Mouse (Mus musculus) stomach, embryonic 15.5 days (tissue): ENCODE measurements around the gene Gm44596. TPM values are rescaled to one million over a fixed set of nuclear protein-coding genes. Genes with fewer than 3 reads are reported as not detected.

Source experiments
- ATAC-seq: fragments of 200-750 bp; cut with Nextera tagmentation; 2 replicates; pipeline ENCODE4 v1.8.0; 2017; ENCODE audit warnings: low read depth, moderate number of reproducible peaks, moderate TSS enrichment; ENCODE audit not compliant: insufficient read depth, low FRiP score
- H3K27ac ChIP-seq: fragments of 300-500 bp; sonication (generic); 2 replicates; pipeline ENCODE4 v1.5.1; 2015; ENCODE audit warnings: mild to moderate bottlenecking, inconsistent platforms
- H3K27me3 ChIP-seq: fragments of 300-500 bp; sonication (generic); replicated peaks from 2 replicates; pipeline ENCODE4 v1.6.1; 2015; ENCODE audit warnings: inconsistent platforms
- H3K36me3 ChIP-seq: fragments of 300-500 bp; sonication (generic); 2 replicates; pipeline ENCODE4 v1.6.1; 2015; ENCODE audit warnings: inconsistent platforms
- H3K4me1 ChIP-seq: fragments of 300-500 bp; sonication (generic); 2 replicates; pipeline ENCODE4 v1.6.1; 2015; ENCODE audit warnings: inconsistent platforms
- H3K4me2 ChIP-seq: fragments of 300-500 bp; sonication (generic); 2 replicates; pipeline ENCODE4 v1.6.1; 2015; ENCODE audit warnings: mild to moderate bottlenecking, inconsistent platforms
- H3K4me3 ChIP-seq: fragments of 300-500 bp; sonication (generic); replicated peaks from 2 replicates; pipeline ENCODE4 v1.5.1; 2015; ENCODE audit warnings: inconsistent platforms
- H3K9ac ChIP-seq: fragments of 300-500 bp; sonication (generic); 2 replicates; pipeline ENCODE4 v1.6.1; 2015; ENCODE audit warnings: inconsistent platforms
- H3K9me3 ChIP-seq: fragments of 300-500 bp; sonication (generic); 2 replicates; pipeline ENCODE4 v1.6.1; 2016; ENCODE audit warnings: inconsistent platforms
- WGBS: fragments of 180-500 bp; shearing (Covaris S2); methylation state at CpG from one replicate; pipeline ENCODE4 v1.1.7; 2015; 5-methylcytosine and 5-hydroxymethylcytosine counted together
- polyA plus RNA-seq: library from polyadenylated mRNA; unstranded; fragments of >200 nt; fragmentation: Nextera tagmentation; extraction: Ambion mirVana; gene quantifications from 2 replicates; pipeline ENCODE4 v1.2.1, GENCODE M21; 2015

Gene Gm44596
- polyA plus RNA-seq, 1 experiment from 2014 or later = not detected

DNA sequence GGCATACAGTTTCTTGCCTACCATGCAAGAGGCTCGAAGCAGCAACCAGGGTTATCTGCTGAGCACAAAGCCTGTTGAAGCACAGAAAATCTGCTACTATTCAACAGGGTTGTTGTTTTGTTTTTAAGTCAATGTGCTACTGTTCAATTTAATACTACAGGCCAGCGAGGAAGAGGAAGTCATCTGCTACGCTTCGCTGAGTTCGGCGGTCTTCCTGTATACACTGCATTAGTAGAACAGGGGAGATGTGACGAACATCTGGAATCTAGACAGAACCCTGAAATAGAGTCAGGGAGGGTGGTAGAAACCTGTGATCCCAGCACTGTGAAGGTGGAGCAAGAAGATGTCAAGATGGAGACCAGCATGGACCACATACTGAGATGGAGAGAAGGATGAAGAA lies 8.4 kb downstream of the Gm44596 start:
- Histone ChIP-seq H3K4me3 (no peak overlapping the region), H3K4me2 (no peak overlapping the region), H3K36me3 (no peaks in the 10 kb centered on the region), H3K9me3 (no peaks in the 10 kb centered on the region), H3K4me1 (no peaks in the 10 kb centered on the region), H3K27ac (no peak overlapping the region), H3K9ac (no peak overlapping the region), H3K27me3 (no peaks in the 10 kb centered on the region)
- 75% methylated on average over 7 of the region's 7 CpGs for WGBS
- no peak for ATAC-seq

- Histone ChIP-seq H3K27ac (no peak overlapping the region), H3K9ac (no peak overlapping the region), H3K4me2 (no peak overlapping the region), H3K4me3 (no peak overlapping the region), H3K36me3 (no peaks in the 10 kb centered on the region), H3K27me3 (no peaks in the 10 kb centered on the region), H3K9me3 (no peaks in the 10 kb centered on the region), H3K4me1 (no peaks in the 10 kb centered on the region)
- ATAC-seq = no peak
- WGBS = 65% methylated on average over 1 of the region's 1 CpGs
Measured at GRCm38 (mm10) chr6:128385026-128385425, 9.7 kb downstream of the Gm44596 start.

DNA sequence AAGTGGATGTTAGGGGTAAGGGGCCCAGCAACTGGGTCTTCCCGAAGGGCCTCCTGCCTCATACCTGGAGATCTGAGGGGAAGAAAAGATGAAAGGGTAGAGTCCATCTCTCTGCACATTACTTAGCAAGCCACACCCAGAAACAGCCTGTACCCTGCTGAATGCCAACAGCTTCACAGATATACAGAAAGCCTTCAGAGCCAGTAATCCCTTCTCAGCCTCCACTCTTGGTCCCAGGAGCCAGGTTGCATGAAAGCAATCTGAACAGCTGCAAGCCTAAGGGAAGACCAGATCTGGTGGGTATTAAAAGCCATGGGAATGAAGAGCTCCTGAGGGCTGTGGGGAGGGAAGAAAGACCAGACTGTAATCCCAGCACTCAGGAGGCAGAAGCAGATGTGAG lies 13.9 kb downstream of the Gm44596 start:
- WGBS = 64% methylated on average over 1 of the region's 1 CpGs
- ATAC-seq = no peak
- H3K9me3 ChIP-seq = no peaks in the 10 kb centered on the region
- H3K9ac ChIP-seq = no peak overlapping the region
- no peaks in the 10 kb centered on the region for H3K4me1 ChIP-seq
- no peak overlapping the region for H3K4me2 ChIP-seq
- H3K4me3 ChIP-seq = no peak overlapping the region
- H3K27ac ChIP-seq = no peak overlapping the region
- no peaks in the 10 kb centered on the region for H3K27me3 ChIP-seq
- no peaks in the 10 kb centered on the region for H3K36me3 ChIP-seq

GRCm38 (mm10) chr6:128390683-128391082 lies 15.4 kb downstream of the Gm44596 start:
- WGBS = 30% methylated on average over 1 of the region's 1 CpGs
- Histone ChIP-seq H3K36me3 (no peaks in the 10 kb centered on the region), H3K9ac (no peak overlapping the region), H3K4me1 (no peaks in the 10 kb centered on the region), H3K4me2 (no peak overlapping the region), H3K27me3 (no peaks in the 10 kb centered on the region), H3K9me3 (no peaks in the 10 kb centered on the region), H3K4me3 (no peak overlapping the region), H3K27ac (no peak overlapping the region)
- ATAC-seq = no peak

GRCm38 (mm10) chr6:128397574-128398261 lies 22.4 kb downstream of the Gm44596 start:
- Histone ChIP-seq H3K4me1 (peaks cover 10% of the 10 kb centered on the region; the same call in 1 of the 2 replicates), H3K27ac (no peak overlapping the region), H3K36me3 (no peaks in the 10 kb centered on the region), H3K4me3 (no peak overlapping the region), H3K27me3 (no peaks in the 10 kb centered on the region), H3K4me2 (no peak overlapping the region), H3K9me3 (no peaks in the 10 kb centered on the region), H3K9ac (no peak overlapping the region)
- ATAC-seq = no peak; the same call in 1 of the 2 replicates
- WGBS = 65% methylated on average over 7 of the region's 7 CpGs

DNA sequence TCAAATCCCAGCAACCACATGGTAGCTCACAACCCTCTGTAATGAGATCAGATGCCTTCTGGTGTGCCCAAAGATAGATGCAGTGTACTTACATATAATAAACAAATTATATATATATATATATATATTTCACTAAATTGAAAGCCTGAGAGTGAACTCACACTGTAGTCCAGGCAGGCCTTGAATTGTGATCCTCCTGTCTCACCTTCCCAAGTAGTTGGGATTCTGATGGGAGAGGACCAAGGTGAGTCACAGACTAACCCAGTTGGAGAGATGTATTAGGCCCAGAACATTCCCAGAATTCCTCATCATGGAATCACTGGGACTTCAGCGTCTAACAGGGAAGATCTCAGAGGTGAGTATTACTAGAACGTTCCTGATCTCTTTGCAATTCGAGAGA lies 23.7 kb downstream of the Gm44596 start, which contains the start of gene Nrip2:
Nrip2 (plus strand) TSS at position 301 of the 400 bp plus-strand sequence.
- H3K36me3 ChIP-seq = no peaks in the 10 kb centered on the region
- H3K27ac ChIP-seq = no peak within 1 kb of the TSS
- no peaks in the 10 kb centered on the region for H3K9me3 ChIP-seq
- peak within 1 kb of the TSS; percentile 49 for H3K4me2 ChIP-seq
- peak within 1 kb of the TSS; percentile 24; the same call in 1 of the 2 replicates for H3K4me3 ChIP-seq
- no peak within 1 kb of the TSS for H3K9ac ChIP-seq
- no peaks in the 10 kb centered on the region for H3K27me3 ChIP-seq
- ATAC-seq = no peak
- peaks cover 10% of the 10 kb centered on the region; the same call in 1 of the 2 replicates for H3K4me1 ChIP-seq
- WGBS = 63% methylated on average over 3 of the region's 3 CpGs

GRCm38 (mm10) chr6:128399421-128400185 lies 24.3 kb downstream of the Gm44596 start:
- Histone ChIP-seq H3K4me2 (peak overlapping the region; percentile 49), H3K36me3 (no peaks in the 10 kb centered on the region), H3K9me3 (no peaks in the 10 kb centered on the region), H3K27ac (no peak overlapping the region), H3K4me1 (peaks cover 10% of the 10 kb centered on the region; the same call in 1 of the 2 replicates), H3K4me3 (peak overlapping the region; percentile 24; the same call in 1 of the 2 replicates), H3K9ac (no peak overlapping the region), H3K27me3 (no peaks in the 10 kb centered on the region)
- 37% methylated on average over 21 of the region's 21 CpGs for WGBS
- peak; percentile 61 for ATAC-seq

- no peak overlapping the region for H3K4me2 ChIP-seq
- no peak overlapping the region for H3K9ac ChIP-seq
- H3K36me3 ChIP-seq = peaks cover 16% of the 10 kb centered on the region
- WGBS = 49% methylated on average over 5 of the region's 5 CpGs
- H3K4me1 ChIP-seq = 0 out of 2 replicates have a peak, but pooled peaks cover 6% of the 10 kb centered on the region
- H3K27me3 ChIP-seq = no peaks in the 10 kb centered on the region
- H3K9me3 ChIP-seq = no peaks in the 10 kb centered on the region
- no peak for ATAC-seq
- H3K27ac ChIP-seq = no peak overlapping the region
- H3K4me3 ChIP-seq = no peak overlapping the region
Measured at GRCm38 (mm10) chr6:128404708-128405107, 29.4 kb downstream of the Gm44596 start.

DNA sequence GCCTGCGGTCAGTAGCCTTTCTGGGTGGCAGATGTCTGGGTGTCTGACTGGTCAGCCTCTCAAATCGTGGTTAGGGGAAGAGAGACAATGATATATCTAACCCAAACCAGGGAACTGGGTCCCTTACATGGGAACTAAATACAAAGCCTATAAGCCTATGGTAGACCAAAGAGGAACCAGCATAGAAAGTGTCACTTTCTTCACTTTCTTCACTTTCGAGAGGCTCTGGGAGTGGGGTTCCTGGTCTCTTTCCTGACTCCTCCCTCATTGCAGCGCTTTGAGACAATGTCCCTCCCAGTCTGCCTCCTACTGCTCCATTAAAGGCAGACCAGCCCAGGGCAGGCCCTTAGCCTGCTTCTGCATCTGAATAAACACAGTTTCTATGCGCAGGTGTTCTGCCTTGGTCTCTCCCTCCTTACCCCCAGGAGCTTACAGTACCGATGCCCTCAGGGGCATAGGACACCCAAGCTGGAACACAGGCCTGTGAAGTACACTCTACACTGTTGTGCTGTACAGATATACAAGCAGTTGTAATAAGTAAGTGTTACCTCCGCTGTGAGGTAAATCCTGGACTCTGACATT lies 33.3 kb downstream of the Gm44596 start:
- WGBS = 87% methylated on average over 7 of the region's 7 CpGs
- peaks cover 34% of the 10 kb centered on the region for H3K36me3 ChIP-seq
- no peaks in the 10 kb centered on the region for H3K27me3 ChIP-seq
- no peak overlapping the region for H3K27ac ChIP-seq
- no peak overlapping the region for H3K4me3 ChIP-seq
- ATAC-seq = no peak
- H3K9ac ChIP-seq = no peak overlapping the region
- H3K4me2 ChIP-seq = no peak overlapping the region
- no peaks in the 10 kb centered on the region for H3K4me1 ChIP-seq
- H3K9me3 ChIP-seq = no peaks in the 10 kb centered on the region

- 95% methylated on average over 13 of the region's 13 CpGs for WGBS
- Histone ChIP-seq H3K27me3 (no peaks in the 10 kb centered on the region), H3K9me3 (no peaks in the 10 kb centered on the region), H3K27ac (no peak overlapping the region), H3K4me1 (no peaks in the 10 kb centered on the region), H3K9ac (no peak overlapping the region), H3K4me2 (no peak overlapping the region), H3K4me3 (no peak overlapping the region), H3K36me3 (peaks cover 34% of the 10 kb centered on the region)
- ATAC-seq = no peak
Measured at GRCm38 (mm10) chr6:128410305-128410704, 35.0 kb downstream of the Gm44596 start.

DNA sequence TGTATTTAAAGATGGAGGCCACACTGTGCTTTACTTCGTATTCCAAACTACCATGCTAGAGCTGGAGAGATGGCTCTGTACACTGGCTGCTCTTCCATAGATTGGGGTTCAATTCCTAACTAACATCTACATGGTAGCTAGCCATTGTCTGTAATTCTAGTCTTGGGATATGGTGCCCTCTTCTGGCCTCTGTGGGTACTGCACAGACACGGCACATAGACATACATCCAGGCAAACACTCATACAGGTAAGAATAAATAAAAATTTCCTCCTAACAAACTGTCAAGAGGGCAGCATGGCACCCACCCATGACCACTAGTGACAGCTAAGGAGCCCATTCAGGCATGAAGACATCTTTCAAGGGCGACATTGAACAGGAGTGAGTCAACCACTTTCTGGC lies 35.8 kb downstream of the Gm44596 start:
- WGBS = 14% methylated on average over 3 of the region's 3 CpGs
- no peaks in the 10 kb centered on the region for H3K4me1 ChIP-seq
- no peak overlapping the region for H3K4me2 ChIP-seq
- H3K9ac ChIP-seq = no peak overlapping the region
- no peak for ATAC-seq
- H3K36me3 ChIP-seq = peaks cover 34% of the 10 kb centered on the region
- no peaks in the 10 kb centered on the region for H3K27me3 ChIP-seq
- no peak overlapping the region for H3K27ac ChIP-seq
- H3K9me3 ChIP-seq = no peaks in the 10 kb centered on the region
- H3K4me3 ChIP-seq = no peak overlapping the region

DNA sequence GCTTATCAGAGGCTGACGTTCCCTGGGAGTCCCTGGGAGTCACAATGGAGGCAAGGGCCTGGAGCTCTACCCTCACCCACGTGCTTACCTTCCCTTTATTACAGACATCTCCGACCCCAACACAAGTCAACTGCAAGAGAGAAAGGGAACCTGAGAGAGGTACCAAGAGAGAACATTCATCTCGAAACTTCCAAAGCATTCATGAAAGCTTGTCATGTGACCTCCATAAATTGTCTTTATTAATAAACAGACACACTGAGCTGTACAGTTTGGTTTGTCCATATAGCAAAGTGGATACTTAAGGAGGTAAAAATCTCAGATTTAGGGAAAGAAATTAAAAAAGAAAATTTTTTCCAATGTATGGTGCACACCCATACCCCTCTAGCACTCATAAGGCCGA lies 40.9 kb downstream of the Gm44596 start:
- Histone ChIP-seq H3K9ac (no peak overlapping the region), H3K4me2 (no peak overlapping the region), H3K36me3 (peaks cover 7% of the 10 kb centered on the region), H3K4me1 (no peaks in the 10 kb centered on the region), H3K27me3 (no peaks in the 10 kb centered on the region), H3K9me3 (no peaks in the 10 kb centered on the region), H3K27ac (no peak overlapping the region), H3K4me3 (no peak overlapping the region)
- ATAC-seq = no peak
- 85% methylated on average over 5 of the region's 5 CpGs for WGBS
